ENCODE assay signal across 20 mouse cellular contexts in genomic region chr19:22804311-22804710, GRCm38 (mm10).
DNase-seq lines count a peak whose midpoint lies in the region; TF ChIP-seq lines count a peak whose summit lies in the region.
"Had no signal": no experiment of that assay in that cellular context is flagged by ENCODE, and none has a peak within 500 bp of the region (broad histone marks: within the 10 kb centered on the region; RNA-seq: fewer than 3 reads in every experiment).

No protein-coding gene starts in this region.

- WGBS in lung, adult 2 months: 83% methylated on average over 2 of the region's 2 CpGs

- peak; percentile 97 for DNase-seq in brain, adult 2 months (ENCODE audit: low read depth, low spot score)
- DNase-seq in cerebellum, adult 18-20 months: peak; percentile 68 to 87
- peak; percentile 88 for DNase-seq in cerebellum, adult 9-11 months
- peak; percentile 40 to 68 for DNase-seq in cerebellum, postnatal 36 days
- no peak for DNase-seq in urinary bladder, postnatal 4 days (ENCODE audit: low spot score in 2 of 2)
- DNase-seq in spleen, adult 18-20 months: no peak
- DNase-seq in adrenal gland, adult 8-10 months: no peak
- DNase-seq in lung, adult 2 months: no peak
- DNase-seq: adrenal gland, postnatal 14 days; embryo, embryonic 11 days; gastrocnemius, postnatal 36 days; heart, adult 11 months; heart, postnatal 10 days; heart, postnatal 4 days; kidney, adult 11 months had no signal

- no peaks in the 10 kb centered on the region for H3K4me1 ChIP-seq in lung, adult 2 months (ENCODE audit: control insufficient read depth, insufficient read depth, low read length)
- H3K4me1 ChIP-seq: embryonic facial prominence, embryonic 15.5 days; heart, embryonic 10.5 days; hindbrain, embryonic 12.5 days had no signal

- no peak for TF ChIP-seq CTCF in lung, adult 2 months (IDR thresholded peaks at IDR 0.05; ENCODE audit: insufficient read depth, low read length)

- TF ChIP-seq POLR2A in lung, adult 2 months (IDR thresholded peaks at IDR 0.05; ENCODE audit: borderline replicate concordance, extremely low read depth, low read depth, low read length): no peak

- no peak overlapping the region for H3K4me3 ChIP-seq in lung, adult 2 months (replicated peaks; ENCODE audit: extremely low read depth, low read depth, low read length)
- H3K4me3 ChIP-seq: embryonic facial prominence, embryonic 15.5 days; erythroblast, embryonic 14.5 days; forebrain, embryonic 15.5 days; heart, embryonic 10.5 days; hindbrain, embryonic 12.5 days had no signal

Comparison
In these comparisons a context has a peak if more than half of its experiments do, and no peak if none do; other contexts are left out.
1. DNase-seq: peak in brain, adult 2 months (single experiment), cerebellum, adult 18-20 months (2 of 2), cerebellum, adult 9-11 months (single experiment) and cerebellum, postnatal 36 days (2 of 2); none in urinary bladder, postnatal 4 days (0 of 2), spleen, adult 18-20 months (0 of 2), adrenal gland, adult 8-10 months (single experiment) and lung, adult 2 months (single experiment).